Mouse (Mus musculus) thymus, adult 2 months (tissue): ENCODE results near the gene Uts2. TPM values are rescaled to one million over a fixed set of nuclear protein-coding genes. Genes with fewer than 3 reads are reported as not detected.

Source experiments
- DNase-seq: peaks from one replicate; pipeline ENCODE4 v3.0.0; 2021
- H3K27ac ChIP-seq: fragments of 200-500 bp; 2 replicates; pipeline ENCODE4 v1.5.1; 2012; ENCODE audit warnings: low read length, control low read depth; ENCODE audit not compliant: control insufficient read depth, insufficient read depth
- H3K27me3 ChIP-seq: fragments of 200-500 bp; 2 replicates; pipeline ENCODE4 v1.6.1; 2012; ENCODE audit warnings: mild to moderate bottlenecking, low read length, moderate library complexity, mixed read lengths; ENCODE audit not compliant: control insufficient read depth, insufficient read depth
- H3K36me3 ChIP-seq: fragments of 200-500 bp; 2 replicates; pipeline ENCODE4 v1.6.1; 2012; ENCODE audit warnings: mild to moderate bottlenecking, low read length, moderate library complexity; ENCODE audit not compliant: control insufficient read depth, insufficient read depth
- H3K4me1 ChIP-seq: fragments of 200-500 bp; replicated peaks from 2 replicates; pipeline ENCODE4 v1.6.1; 2012; ENCODE audit warnings: low read length; ENCODE audit not compliant: control insufficient read depth, insufficient read depth
- H3K4me3 ChIP-seq: fragments of 200-500 bp; 2 replicates; pipeline ENCODE4 v1.5.1; 2012; ENCODE audit warnings: mild to moderate bottlenecking, low read length, control low read depth, moderate library complexity; ENCODE audit not compliant: control insufficient read depth, insufficient read depth
- CTCF ChIP-seq: fragments of 200-500 bp; IDR thresholded peaks from 2 replicates; pipeline ENCODE4 v1.5.1; 2012; ENCODE audit warnings: mild to moderate bottlenecking, control low read depth, low read length, moderate library complexity, borderline replicate concordance; ENCODE audit not compliant: control insufficient read depth, poor library complexity, insufficient read depth; ENCODE audit errors: extremely low read depth
- POLR2A ChIP-seq: fragments of 200-500 bp; IDR thresholded peaks from 2 replicates; pipeline ENCODE4 v1.6.1; 2012; ENCODE audit warnings: mild to moderate bottlenecking, low read length, control low read depth, moderate library complexity; ENCODE audit not compliant: control insufficient read depth, poor library complexity, insufficient read depth; ENCODE audit errors: extremely low read depth
- WGBS: fragments of 180-500 bp; shearing (Covaris S2); methylation state at CpG from one replicate; pipeline ENCODE4 v1.1.7; 2018; 5-methylcytosine and 5-hydroxymethylcytosine counted together
- polyA plus RNA-seq: library from polyadenylated mRNA; depleted of rRNA; stranded (reverse); fragments of >200 nt; gene quantifications from 2 replicates; pipeline ENCODE4 v1.2.3, GENCODE M21; 2012; rRNA removed

Gene Uts2
- polyA plus RNA-seq = 0.32 TPM in 1 of 2 replicates, not detected in the other

DNA sequence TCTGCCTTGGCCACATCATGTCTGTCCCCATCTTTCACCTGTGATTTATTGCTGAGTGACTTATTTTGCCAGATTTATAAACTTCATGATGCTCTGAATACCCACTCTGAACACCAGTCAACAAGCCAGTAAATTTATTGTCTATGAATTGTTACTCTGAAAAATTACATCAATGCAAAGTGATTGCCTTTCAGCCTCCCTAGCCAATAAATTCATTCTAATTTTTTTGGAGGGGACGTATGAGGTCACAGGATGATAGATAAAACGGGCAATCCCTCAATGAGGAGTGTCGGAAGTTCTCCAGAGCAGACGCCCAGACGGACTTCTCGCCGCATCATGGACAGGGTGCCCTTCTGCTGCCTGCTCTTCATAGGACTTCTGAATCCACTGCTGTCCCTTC, at the start of gene Uts2:
TSS of gene Uts2 (plus strand) at position 301 of the 400 bp plus-strand sequence.
- WGBS = 98% methylated on average over 7 of the region's 7 CpGs
- TF ChIP-seq CTCF (no peak), POLR2A (no peak)
- no peaks in the 10 kb centered on the region for H3K4me1 ChIP-seq

DNA sequence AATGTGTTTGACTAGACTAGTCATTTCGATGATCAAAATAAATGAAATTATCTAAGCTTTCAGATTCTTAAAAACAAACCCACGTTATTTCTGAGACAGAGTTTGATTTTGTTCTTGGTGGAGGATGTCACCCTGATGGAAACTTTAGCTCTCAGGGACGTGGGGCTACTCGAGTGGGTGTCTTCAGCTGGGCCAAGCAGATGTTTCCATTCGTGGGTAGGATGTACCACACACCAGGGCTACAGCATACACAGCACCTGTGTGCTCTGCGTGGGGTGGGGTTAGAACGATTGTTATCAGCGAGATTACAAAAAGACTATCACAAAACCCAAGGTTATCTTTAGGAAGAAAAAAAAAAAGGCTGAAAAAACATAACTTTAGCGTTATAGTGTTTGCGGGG, 45.9 kb upstream of the Uts2 start:
- Histone ChIP-seq H3K27me3 (no peaks in the 10 kb centered on the region), H3K4me3 (no peak overlapping the region), H3K36me3 (no peaks in the 10 kb centered on the region), H3K27ac (no peak overlapping the region), H3K4me1 (peaks cover 8% of the 10 kb centered on the region)
- WGBS = 26% methylated on average over 10 of the region's 10 CpGs
- no peak for TF ChIP-seq CTCF
- no peak for TF ChIP-seq POLR2A
- DNase-seq = no peak

More for the DNA sequence above, at the start of gene Uts2:
- H3K36me3 ChIP-seq = no peaks in the 10 kb centered on the region
- H3K4me3 ChIP-seq = no peak within 1 kb of the TSS
- no peaks in the 10 kb centered on the region for H3K27me3 ChIP-seq
- no peak within 1 kb of the TSS for H3K27ac ChIP-seq
- DNase-seq = no peak

DNA sequence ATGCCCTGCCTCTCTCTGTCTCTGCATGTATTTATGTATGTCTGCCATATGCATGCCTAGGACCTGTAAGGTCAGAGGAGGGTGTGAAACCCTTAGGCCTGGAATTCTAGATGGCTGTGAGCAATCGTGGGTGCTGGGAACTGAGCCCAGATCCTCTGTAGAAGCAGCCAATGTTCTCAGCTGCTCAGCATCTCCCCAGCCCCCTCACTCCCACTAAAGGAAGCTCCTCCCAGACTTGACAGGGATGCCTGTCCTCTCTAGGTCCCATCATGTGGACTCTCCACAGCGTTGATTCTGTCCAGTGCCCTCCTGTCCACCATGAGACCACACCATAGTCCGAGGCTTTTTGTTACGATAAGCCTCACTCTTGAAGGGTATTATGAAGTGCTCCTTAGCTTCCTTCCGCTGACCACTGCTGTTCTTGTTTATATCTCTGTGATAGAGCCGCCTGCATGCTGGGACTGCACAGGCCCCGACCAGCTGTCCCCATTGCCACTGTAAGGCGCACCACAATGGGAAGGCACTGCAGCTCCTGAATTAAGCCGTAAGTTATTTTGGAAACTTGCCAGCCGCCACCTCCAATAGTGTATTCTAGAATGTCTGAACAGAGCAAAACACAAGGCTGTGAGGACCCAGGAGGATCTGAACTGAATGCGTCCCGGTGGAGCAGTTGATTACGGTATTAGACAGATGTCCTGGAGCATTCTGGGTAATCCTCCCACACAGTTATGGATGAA, 40.4 kb upstream of the Uts2 start:
- no peak for DNase-seq
- H3K27me3 ChIP-seq = no peaks in the 10 kb centered on the region
- peaks cover 2% of the 10 kb centered on the region; the same call in 1 of the 2 replicates for H3K4me1 ChIP-seq
- H3K27ac ChIP-seq = no peak overlapping the region
- no peak overlapping the region for H3K4me3 ChIP-seq
- 91% methylated on average over 13 of the region's 13 CpGs for WGBS
- no peaks in the 10 kb centered on the region for H3K36me3 ChIP-seq
- TF ChIP-seq POLR2A (no peak), CTCF (no peak)

- WGBS = 89% methylated on average over 1 of the region's 1 CpGs
- TF ChIP-seq CTCF = no peak
- TF ChIP-seq POLR2A = no peak
- Histone ChIP-seq H3K36me3 (no peaks in the 10 kb centered on the region), H3K4me3 (no peak overlapping the region), H3K27ac (no peak overlapping the region), H3K4me1 (no peaks in the 10 kb centered on the region), H3K27me3 (no peaks in the 10 kb centered on the region)
- DNase-seq = no peak
Observed at GRCm38 (mm10) chr4:150957106-150957458, 39.8 kb upstream of the Uts2 start.

- WGBS = 75% methylated on average over 7 of the region's 7 CpGs
- DNase-seq = no peak
- H3K27ac ChIP-seq = no peak overlapping the region
Observed at GRCm38 (mm10) chr4:150958536-150958935, 38.4 kb upstream of the Uts2 start.

DNA sequence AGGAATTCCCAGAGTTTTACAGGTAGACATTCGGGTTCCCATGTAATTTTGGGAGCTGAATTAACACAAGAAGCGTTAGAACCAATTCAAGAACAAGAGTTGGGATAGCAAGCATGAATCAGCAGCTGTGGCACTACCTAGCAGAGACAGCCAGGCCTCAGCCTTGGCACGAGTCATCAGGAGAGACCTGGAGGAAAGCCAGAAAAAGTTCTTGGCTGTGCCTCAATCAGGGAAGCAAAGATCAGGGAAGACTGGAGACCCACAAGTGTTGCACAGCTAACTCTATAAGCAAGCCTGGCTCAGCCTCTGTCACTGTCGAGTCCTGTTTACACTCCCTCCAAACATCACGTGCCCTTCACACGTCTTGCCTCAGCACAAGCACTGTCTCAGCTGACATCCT, 34.7 kb upstream of the Uts2 start:
- Histone ChIP-seq H3K27ac (no peak overlapping the region), H3K4me3 (no peak overlapping the region), H3K36me3 (no peaks in the 10 kb centered on the region), H3K27me3 (no peaks in the 10 kb centered on the region), H3K4me1 (peaks cover 4% of the 10 kb centered on the region)
- 78% methylated on average over 6 of the region's 6 CpGs for WGBS
- no peak for TF ChIP-seq POLR2A
- no peak for TF ChIP-seq CTCF
- DNase-seq = no peak

More at GRCm38 (mm10) chr4:150958536-150958935, 38.4 kb upstream of the Uts2 start:
- no peak overlapping the region for H3K4me3 ChIP-seq
- no peaks in the 10 kb centered on the region for H3K36me3 ChIP-seq
- TF ChIP-seq CTCF (no peak), POLR2A (no peak)
- no peaks in the 10 kb centered on the region for H3K4me1 ChIP-seq
- H3K27me3 ChIP-seq = no peaks in the 10 kb centered on the region
